Mouse (Mus musculus) left cerebral cortex, postnatal 25 days (tissue): ENCODE results near the gene Rbmx. TPM values are rescaled to one million over a fixed set of nuclear protein-coding genes. Genes with fewer than 3 reads are reported as not detected.

Experiments
- DNase-seq, 2 experiments: peaks; one replicate each; pipeline ENCODE4 v3.0.0; 2022; ENCODE audit warnings: low spot score in 2 of 2, mixed read lengths in 1 of 2
- intact Hi-C: fragments of 180-260 bp; cut with DNase I; formaldehyde crosslinking; loops from one replicate; pipeline ENCODE4 v1.15.1; 2025
- total RNA-seq, 2 experiments: library from RNA; stranded (reverse); gene quantifications; 2 replicates each; pipeline ENCODE4 v1.2.3; 2021

The Rbmx gene
- total RNA-seq = 10 to 100 TPM; 43.1 to 45.5 TPM

DNA sequence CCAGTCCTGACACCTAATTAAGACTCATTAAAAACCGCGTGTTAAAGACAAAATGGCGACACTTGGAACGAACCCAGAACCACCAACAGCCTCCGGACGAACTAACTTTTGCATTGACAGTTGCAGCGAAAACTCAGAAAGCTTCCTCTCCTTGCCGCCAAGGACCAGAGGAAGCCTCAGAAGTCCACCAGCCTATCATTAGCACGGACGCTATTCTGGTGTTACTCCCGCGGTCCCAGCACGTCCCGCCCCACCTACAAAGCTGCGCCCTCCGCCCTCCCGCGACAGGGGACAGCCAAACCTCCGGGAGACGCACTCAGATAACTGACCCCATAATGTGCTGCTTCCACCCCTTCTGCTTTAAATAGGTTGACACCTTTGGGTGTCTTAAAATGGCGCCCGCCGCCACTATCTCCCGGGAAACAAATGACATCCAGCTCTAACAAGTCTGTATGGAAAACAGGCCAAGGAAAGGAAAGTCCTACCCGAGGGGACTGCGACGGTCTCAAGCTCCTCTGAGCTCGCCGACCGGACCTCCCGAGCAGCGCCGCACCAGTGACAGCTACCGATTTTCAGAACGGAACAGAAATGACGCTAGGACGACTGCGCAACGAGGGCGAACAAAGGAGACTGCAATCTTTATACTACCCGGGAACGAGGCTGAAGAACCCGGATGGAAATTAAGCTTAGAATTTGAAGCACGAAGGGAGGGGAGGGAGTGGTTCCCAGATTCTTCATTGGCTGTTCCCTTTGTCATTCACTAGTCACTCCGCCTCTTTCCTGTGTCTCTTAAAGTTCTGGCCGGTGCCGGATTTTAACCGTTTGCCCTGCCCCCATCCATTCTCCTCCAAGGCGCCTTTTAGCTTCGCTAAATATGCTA lies at the start of gene Rbmx:
Rbmx (minus strand) TSS at position 670 of the 880 bp plus-strand sequence.
- intact Hi-C loops = no loop called here
- peak; percentile 84 to 94 for DNase-seq

DNA sequence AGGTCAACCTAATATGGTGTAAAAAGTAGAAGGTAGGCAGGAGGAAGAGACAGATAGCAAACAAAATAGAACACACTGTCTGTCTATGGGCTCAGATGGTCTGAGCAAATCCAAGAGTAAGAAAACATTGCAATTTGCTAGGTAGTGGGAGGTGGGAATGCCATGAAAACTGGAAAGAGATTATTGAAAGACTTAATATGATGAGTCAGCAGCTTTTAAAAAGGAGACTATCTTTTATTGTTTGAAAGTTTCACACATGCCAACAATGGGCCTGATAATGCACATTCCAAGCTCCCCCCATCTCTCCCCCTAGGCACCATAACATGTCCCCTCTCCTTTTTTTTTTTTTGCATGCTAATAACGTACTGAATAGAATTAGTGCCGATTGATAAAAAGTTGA lies 41.1 kb upstream of the Rbmx start:
- intact Hi-C loops = loop anchor here (5.0 to 10.0 kb wide), 3 partner anchors 463 to 1051 kb away; no protein-coding TSS in a partner anchor
- DNase-seq = no peak

DNA sequence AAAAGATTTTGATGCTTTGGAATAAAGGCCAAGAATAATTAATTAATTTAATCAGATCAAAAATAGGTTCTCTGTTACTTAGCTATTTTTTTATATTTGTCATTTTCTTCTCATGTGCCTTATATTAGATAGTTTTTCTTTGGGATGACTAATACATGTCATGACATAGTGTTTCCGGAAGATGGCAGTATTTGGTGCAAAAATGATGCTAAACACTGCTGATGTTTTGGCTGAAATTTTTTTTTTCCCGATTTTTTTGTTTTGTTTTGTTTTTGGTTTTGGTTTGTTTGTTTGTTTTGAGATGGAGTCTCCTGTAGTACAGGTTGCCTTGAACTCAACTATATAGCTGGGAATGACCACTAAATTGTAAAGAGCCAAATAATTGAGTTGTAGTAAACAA lies 38.8 kb upstream of the Rbmx start:
- intact Hi-C loops = loop anchor here (2.0 to 10.0 kb wide), 4 partner anchors 243 to 1053 kb away; no protein-coding TSS in a partner anchor

DNA sequence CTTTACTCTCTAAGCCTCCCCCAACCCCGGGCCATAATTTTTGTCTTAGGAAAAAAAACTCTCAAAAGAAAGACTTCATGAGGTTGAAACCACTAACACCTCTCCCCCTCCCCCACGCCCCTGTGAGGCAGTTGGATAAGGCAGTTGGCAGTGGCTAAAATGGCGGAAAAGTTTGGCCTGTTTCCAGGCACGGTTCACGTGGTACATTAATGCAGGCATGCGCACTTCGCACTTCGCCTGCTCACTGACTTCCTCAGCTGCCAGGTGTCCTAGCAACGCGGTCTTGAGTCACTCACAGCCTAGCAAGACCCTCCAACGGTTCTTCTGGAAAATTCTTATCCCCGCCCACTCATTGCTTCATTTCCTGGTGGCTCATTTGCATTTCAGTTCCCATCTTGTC lies 15.9 kb upstream of the Rbmx start, which contains the start of gene Gm364:
Gm364 (plus strand) TSS at position 386 of the 400 bp plus-strand sequence.
- DNase-seq = no peak
- intact Hi-C loops = no loop called here

More for the DNA sequence above, 38.8 kb upstream of the Rbmx start:
- DNase-seq = peak; percentile 2 to 3

DNA sequence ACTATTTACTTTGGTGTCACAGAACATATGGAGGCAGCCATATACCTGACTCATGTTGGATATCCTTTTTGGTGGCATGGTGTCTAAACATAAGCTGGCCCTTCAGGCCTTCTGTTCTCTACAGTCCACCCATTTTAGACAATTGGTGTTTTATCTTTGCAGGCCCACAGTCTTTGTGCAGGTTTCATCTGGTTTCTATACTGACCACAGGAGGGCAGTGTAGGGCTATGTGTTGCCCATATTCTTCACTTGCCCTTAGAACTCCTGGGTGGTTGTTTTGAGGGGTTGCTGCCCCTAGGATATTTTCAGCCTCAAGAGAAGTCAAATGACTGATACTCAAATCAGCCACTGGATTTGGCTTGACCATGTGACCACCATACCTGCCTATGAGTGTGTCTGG lies 10.8 kb upstream of the Rbmx start:
- no peak for DNase-seq
- intact Hi-C loops = no loop called here

DNA sequence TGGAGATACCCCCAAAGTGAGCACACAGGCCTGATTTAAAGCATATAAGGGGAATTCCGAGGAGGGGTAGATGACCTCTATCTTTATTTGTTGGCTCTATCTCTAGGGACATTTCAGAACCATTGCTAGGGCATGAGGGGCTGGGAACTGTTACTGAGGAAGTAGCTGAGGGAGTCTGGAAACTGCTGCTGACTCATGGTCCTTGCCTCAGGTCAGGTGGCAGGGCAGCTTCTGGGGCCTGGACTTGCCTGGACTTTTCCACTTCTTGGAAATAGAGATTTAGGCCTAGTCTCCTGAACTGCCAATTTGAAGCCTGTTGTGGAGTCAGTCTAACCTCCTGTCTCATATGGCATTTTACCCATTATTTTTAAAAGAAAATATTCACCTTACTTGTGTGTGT lies 8.6 kb upstream of the Rbmx start:
- DNase-seq = no peak
- intact Hi-C loops = no loop called here

DNA sequence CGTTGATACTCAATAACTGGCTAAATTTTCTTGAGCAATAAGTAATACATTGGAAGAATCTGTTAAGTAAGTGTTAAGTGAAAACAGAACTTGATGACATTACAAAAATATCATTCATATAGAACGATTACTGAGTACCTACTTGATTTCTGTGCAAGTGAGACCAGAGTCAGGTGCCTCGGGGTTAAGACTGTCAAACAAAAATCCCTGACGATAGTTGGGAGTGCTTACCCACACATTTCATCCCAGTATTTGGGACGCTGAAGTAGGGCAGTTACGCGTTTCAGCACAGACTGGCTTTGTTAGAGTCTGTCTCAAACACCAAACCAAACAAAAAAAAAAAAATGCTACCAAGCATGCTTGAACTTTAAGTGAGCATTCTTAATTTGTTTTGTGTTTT lies 576 bp upstream of the Rbmx start:
- no peak for DNase-seq
- intact Hi-C loops = no loop called here

DNA sequence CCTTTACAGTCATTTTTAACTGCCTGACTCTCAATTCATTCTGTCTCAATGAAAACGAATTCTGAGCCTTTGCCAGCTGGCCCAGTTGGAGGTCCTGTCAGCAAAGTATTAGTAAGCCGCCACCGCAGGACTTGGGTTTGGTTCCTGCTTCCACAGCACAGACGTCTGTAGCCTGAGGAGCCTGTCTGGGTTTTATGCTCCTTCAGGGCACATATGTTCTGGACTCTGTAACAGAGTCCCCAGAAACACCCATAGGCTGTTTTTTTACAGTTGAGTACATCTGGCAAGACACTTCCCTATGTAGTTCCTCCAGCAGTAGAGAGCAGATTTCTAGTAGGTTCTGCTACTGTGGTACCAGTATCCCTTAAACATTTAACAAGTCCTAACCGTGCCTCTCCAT lies 11.9 kb downstream of the Rbmx start:
- intact Hi-C loops = loop anchor here (10.0 kb wide), 1 partner anchor 326 kb away; the partner anchor contains the start of gene Htatsf1
- no peak for DNase-seq

DNA sequence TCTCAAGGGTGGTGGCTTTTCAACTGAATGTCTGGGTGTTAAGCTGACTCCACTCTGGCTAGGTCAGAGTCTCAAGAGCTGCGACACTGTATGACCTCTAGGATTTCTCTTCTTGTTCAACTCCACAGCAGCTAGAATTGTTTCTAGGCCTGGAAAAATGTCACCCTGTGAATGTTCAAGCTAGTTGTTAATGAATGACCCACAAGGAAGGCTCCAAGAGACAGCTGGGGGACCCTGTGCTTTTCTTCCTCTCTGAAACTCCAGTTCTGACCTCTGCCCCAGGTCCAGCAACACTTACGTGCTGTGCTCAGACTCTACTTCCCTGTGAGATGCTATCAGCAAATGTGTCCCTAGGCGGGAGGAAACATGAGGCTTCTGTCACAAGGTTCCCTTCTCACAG lies 14.3 kb downstream of the Rbmx start:
- DNase-seq = no peak
- intact Hi-C loops = no loop called here

DNA sequence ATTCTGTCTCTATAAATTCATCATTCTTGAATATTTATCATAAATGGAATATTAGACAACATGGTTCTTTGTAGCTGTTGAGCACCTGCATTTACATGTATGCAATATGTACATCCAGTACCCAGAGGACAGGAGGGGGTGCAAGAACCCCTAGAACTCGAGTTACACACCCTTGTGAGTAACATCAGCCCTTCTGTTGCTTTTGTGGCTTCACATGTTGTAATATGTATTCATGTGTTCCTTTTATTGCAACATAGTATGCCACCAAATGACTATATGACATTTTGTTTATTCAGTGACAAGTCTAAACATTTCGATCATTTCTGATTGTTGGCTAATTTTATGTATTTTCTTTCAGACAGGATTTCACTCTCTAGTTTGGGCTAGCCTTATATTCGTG lies 15.7 kb downstream of the Rbmx start:
- intact Hi-C loops = no loop called here

DNA sequence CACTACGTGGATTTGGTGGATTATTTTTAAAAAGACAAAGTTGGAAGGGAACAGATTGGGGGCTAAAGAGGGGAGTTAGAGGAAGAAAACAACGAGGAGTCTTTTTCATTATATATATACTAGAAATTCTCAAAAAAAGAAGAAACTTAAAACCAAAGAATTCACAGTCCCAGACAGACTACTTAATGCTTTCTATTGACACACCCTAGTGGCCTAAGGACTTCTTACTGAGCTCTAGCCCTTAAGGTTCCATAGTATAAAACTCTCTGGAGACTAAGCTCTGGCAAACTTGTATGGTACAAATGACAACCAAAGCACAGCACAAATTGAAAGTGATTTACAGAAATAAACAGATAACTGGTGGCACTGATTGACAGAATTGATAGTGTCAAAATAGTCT lies 18.8 kb downstream of the Rbmx start:
- intact Hi-C loops = no loop called here
- no peak for DNase-seq

More for the DNA sequence above, 15.7 kb downstream of the Rbmx start:
- DNase-seq = no peak

DNA sequence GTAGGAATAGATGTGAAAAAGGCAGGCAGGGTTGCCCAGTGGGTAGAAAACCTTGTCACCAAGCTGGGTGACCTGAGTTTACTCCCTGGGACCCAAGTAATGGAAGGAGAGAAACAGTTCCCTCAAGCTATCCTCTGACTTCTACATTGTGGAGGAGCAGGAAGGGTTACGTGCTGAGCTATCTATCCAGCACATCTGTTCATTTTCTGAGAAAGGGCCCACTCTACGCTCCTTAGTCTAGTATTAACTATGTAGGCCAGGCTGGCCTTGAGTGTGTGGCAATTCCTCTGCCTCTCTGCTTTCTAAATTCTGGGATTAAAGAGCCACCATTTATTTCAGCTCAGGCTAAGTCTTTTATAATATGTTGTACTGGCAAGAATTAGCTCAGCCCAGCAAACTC lies 19.3 kb downstream of the Rbmx start:
- intact Hi-C loops = no loop called here

DNA sequence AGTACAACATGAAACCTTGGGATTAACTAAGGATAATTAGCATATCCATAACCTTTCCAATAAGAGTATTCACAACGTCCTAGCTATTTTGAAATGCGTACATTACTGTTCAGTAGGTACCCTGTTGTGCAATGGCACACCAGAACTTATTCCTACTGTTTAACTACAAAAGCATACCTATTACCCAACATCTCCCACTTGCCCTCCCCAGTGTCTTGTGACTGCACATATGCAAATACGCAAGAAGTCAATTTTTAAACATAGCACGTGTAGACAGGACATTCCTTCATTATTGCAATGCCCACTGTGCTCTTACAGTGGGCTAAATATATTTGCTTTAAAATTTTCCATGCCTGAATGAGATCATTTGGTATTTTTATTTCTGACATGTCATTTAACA lies 19.9 kb downstream of the Rbmx start:
- intact Hi-C loops = no loop called here
- no peak for DNase-seq

More for the DNA sequence above, 19.3 kb downstream of the Rbmx start:
- DNase-seq = no peak

DNA sequence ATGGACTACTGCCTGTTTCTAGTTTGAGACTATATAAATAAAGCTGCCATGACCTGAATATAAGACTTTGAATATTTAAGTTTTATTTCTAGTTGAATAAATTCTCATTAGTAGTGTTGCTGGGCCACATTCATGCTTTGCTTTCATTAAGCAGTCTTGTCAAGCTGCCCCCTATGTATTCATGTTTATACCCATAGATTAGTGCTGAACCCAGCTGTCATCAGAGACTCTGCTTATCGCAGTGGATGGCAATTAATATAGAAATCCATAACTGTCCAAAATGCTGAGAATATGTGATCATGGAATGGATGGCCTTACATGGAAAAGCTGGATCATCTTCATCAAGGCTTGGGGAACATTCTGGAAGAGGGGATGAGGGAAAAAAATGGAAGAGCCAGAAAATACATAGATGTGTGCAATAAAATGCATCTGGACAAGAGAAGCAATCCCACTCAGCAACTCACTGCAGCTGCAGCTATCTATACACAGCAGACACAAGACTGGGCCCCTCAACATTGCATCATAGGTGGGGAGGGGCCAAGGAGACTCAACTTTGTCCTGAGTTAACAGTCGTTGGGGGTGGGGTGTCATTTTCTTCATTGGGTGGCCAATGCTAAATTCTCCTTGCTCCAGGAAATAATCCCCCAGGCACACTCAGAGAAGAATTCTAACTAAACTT lies 27.8 kb downstream of the Rbmx start:
- intact Hi-C loops = no loop called here
- DNase-seq = no peak

DNA sequence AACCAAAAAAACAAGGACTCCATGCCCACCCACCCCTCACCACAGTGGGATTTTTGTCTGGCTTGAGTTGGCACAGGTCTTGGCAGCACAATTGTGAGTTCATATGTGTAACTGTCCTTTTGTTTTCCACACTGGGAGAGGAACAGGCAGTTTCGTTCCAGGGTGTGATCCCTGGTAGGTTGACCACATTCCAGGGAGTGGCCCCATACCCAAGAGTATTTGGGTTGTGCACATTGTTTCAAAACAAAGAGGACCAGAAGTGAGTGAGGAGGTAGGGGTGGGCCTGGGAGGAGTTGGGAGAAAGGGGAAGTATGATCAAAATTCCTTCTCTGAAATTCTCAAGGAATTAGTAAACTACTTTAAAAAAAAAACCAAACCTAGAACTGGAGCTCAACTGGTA lies 33.5 kb downstream of the Rbmx start:
- DNase-seq = no peak
- intact Hi-C loops = no loop called here

DNA sequence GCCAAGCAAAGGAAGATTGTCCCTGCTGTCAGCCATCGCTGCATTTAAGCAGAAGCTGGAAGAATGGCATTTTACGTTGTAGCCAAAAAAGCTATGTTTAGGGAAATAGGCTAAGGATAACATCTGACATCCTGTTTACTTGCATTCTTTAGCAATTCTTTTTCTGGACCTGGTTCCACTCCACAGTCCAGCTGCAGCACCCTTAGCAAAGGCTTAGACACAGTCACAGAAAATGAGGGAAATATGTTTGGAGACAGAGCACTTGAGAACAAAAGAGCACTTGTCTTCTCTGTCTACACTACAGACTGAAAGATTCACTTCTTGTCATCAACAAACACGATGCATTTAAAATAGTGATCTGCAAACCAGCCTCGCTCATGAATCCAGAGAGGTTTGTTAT lies 53.6 kb downstream of the Rbmx start:
- DNase-seq = no peak

DNA sequence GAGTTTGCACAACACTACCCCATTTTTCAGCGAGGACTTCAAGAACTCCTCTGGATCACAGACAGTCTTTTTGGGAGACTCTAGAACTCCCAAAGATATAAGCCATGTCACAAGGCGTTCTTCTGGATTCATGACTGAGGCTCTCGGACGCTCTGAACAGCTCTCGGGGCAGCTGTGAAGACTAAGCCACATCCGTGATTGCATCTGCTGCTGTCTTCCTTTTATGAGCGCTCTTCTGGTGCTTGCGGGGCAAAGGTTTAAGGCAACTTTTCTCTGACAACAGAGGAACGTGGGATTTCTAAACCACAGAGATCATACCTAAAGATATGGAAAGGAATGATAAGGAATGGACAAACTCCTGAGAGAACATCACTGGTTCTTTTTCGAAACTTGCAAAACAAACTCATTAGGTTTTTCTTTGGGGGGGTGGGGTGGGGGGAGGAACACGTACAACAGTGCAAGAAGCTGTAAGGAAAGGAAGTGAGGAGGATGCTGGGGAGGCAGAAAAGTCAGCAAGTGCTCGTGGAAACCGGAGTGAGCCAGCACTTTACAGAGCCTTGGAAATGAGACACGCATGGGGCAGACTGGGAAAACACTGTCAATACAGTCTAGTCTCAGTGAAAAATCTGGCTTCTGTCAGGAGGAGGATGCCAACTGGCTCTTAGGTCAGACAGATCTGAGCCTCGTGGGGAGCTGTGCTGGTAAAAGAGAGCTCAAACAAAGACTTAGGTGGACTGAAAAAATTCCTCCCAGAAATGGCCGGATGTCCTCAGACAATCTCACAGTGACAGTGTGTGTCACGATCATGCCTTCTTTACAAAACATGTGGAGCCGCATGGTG lies 54.2 kb downstream of the Rbmx start, which contains the start of gene Arhgef6:
Arhgef6 (minus strand) TSS at position 359 of the 841 bp plus-strand sequence.
- peak in 1 of 2 experiments; percentile 0 for DNase-seq
- intact Hi-C loops = no loop called here

More for the DNA sequence above, 53.6 kb downstream of the Rbmx start:
- intact Hi-C loops = no loop called here

DNA sequence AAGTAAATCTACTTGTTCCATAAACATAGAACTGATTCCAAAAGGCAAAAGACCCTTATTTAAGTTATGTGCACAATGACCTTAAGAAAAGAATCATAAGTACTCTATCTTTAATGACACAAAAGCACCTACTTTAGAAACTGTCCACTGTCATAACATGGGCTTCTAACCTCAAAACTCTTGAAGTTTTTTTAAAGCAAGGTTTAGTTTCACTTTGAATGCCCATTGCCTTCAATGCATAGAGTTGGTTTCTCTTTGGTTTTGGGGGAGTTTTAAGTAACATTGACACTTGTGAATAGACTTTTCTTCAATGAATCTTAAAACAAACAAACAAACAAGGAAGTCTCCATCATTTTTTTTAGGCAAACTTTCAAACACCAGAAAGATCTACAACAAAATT lies 55.3 kb downstream of the Rbmx start:
- no peak for DNase-seq
- intact Hi-C loops = no loop called here

DNA sequence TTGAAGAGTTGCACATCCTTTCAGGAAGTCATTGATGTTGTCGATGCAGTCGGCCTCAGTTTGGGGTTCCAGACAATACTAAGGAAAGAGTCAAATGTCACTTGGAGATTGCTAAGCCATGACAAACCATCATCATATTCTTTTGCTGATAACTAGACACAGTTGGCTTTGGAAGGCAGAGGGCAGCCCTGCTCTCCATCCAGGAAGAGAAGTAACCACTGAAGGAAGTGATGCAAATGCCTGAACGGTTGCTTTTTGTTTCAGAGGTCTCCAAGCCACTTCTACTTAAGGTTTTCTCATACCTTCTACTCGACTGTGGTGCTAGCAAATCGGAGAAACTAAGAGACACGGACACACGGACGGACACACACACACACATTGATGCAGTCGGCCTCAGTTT lies 55.9 kb downstream of the Rbmx start:
- intact Hi-C loops = no loop called here

DNA sequence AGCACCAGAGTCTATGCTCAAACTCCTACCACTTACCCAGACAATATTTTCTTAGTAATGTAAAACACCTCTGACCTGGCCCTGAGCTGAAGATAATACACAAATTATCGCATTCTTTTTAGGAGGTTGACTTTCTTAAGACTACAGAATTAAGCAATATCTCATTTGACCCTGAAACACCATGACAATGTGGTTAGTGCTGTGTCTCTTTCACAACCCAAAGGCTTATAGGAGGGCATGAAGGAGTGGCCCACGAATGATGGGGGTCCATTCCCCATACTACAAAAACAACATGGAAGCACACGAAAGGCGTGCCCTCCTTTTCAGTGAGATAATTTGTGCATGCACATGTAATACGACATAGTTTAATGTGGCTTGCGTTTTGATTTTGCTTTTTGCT lies 57.5 kb downstream of the Rbmx start:
- DNase-seq = no peak
- intact Hi-C loops = no loop called here

More for the DNA sequence above, 55.9 kb downstream of the Rbmx start:
- no peak for DNase-seq
